Mouse (Mus musculus): ENCODE data around the gene Pde4b. TPM values are rescaled to one million over a fixed set of nuclear protein-coding genes. Genes with fewer than 3 reads are reported as not detected.

The Pde4b gene
- polyA plus RNA-seq, 1 experiment from 2014 or later: 11.0 TPM

DNA sequence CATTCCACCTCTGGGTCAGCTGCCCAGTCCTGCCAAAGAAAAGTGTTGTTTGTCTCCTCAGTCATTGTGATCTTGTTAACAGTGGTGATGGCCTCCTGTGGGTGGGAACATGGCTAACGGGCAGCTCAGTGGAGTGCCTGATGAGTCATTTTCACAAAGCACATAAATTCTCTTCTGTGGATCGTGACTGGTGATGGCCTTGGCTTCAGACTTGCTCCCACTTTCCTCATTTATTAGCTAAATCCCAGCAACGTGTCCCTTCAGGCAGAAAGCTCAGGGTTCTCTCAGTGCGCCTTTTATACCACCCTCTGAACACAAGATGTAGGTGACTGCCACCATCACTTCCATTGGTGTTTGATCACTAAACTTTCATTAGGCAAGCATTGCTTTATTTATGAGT lies 215.2 kb downstream of the Pde4b start:
- 64% methylated on average over 4 of the region's 4 CpGs for WGBS
- H3K4me1 ChIP-seq (ENCODE audit: control insufficient read depth, insufficient read depth, low read length): no peaks in the 10 kb centered on the region
- H3K36me3 ChIP-seq (ENCODE audit: control insufficient read depth, insufficient read depth, low read length): no peaks in the 10 kb centered on the region
- no peaks in the 10 kb centered on the region for H3K9me3 ChIP-seq (ENCODE audit: control insufficient read depth, low read length)
- no peak for ATAC-seq
- H3K27ac ChIP-seq (ENCODE audit: low read length): no peak overlapping the region
- H3K9ac ChIP-seq (ENCODE audit: low read depth, low read length): no peak overlapping the region
- no peak overlapping the region for H3K4me2 ChIP-seq (ENCODE audit: low read depth, low read length)
- H3K4me3 ChIP-seq (ENCODE audit: low read length): no peak overlapping the region
- H3K27me3 ChIP-seq (replicated peaks; ENCODE audit: control insufficient read depth, insufficient read depth, low read length): no peaks in the 10 kb centered on the region

DNA sequence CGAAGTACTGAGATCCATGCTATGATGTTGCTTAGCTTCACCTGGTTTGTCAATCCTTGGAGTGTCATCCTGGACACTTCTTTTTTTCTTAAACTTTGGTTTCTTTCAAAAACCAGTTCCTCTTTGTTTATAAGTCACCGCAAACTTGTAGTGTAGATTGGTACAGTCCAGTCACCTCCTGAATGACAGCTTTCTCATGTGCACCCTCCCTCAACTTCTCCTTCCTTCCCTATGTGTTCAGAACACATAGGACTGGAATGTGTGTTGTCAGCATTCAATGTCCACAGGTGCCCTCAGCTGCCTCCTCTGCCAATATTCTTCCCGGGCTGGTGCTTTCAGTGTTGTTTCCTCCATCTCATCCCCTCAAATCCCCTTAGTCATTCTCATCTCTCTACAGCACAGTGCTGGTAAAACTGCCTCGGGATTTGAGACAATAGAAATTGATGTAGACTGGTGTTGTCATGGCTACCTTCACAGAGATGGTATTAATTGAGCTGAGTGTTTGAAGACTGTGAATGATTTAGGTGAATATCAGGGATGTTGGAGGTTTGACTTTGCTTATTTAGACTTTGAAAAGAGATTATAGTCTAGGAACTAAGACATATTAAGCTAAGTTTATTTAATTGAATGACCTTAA lies 220.4 kb downstream of the Pde4b start:
- ATAC-seq: no peak
- Histone ChIP-seq H3K27ac (ENCODE audit: low read length) (no peak overlapping the region), H3K9ac (ENCODE audit: low read depth, low read length) (no peak overlapping the region), H3K4me2 (ENCODE audit: low read depth, low read length) (no peak overlapping the region), H3K36me3 (ENCODE audit: control insufficient read depth, insufficient read depth, low read length) (no peaks in the 10 kb centered on the region), H3K9me3 (ENCODE audit: control insufficient read depth, low read length) (no peaks in the 10 kb centered on the region), H3K4me3 (ENCODE audit: low read length) (no peak overlapping the region), H3K27me3 (replicated peaks; ENCODE audit: control insufficient read depth, insufficient read depth, low read length) (no peaks in the 10 kb centered on the region), H3K4me1 (ENCODE audit: control insufficient read depth, insufficient read depth, low read length) (no peaks in the 10 kb centered on the region)
- 78% methylated on average over 4 of the region's 4 CpGs for WGBS

- no peak overlapping the region for H3K4me2 ChIP-seq (ENCODE audit: low read depth, low read length)
- H3K27ac ChIP-seq (ENCODE audit: low read length): no peak overlapping the region
- no peaks in the 10 kb centered on the region for H3K9me3 ChIP-seq (ENCODE audit: control insufficient read depth, low read length)
- H3K36me3 ChIP-seq (ENCODE audit: control insufficient read depth, insufficient read depth, low read length): no peaks in the 10 kb centered on the region
- H3K27me3 ChIP-seq (replicated peaks; ENCODE audit: control insufficient read depth, insufficient read depth, low read length): no peaks in the 10 kb centered on the region
- no peaks in the 10 kb centered on the region for H3K4me1 ChIP-seq (ENCODE audit: control insufficient read depth, insufficient read depth, low read length)
- no peak overlapping the region for H3K4me3 ChIP-seq (ENCODE audit: low read length)
- H3K9ac ChIP-seq (ENCODE audit: low read depth, low read length): no peak overlapping the region
- ATAC-seq: no peak
These were observed 223.3 kb downstream of the Pde4b start for GRCm38 (mm10) chr4:102310630-102311029.

GRCm38 (mm10) chr4:102316011-102316410 lies 228.7 kb downstream of the Pde4b start:
- 76% methylated on average over 2 of the region's 2 CpGs for WGBS
- Histone ChIP-seq H3K9me3 (ENCODE audit: control insufficient read depth, low read length) (no peaks in the 10 kb centered on the region), H3K4me3 (ENCODE audit: low read length) (no peak overlapping the region), H3K36me3 (ENCODE audit: control insufficient read depth, insufficient read depth, low read length) (no peaks in the 10 kb centered on the region), H3K4me2 (ENCODE audit: low read depth, low read length) (no peak overlapping the region), H3K27ac (ENCODE audit: low read length) (no peak overlapping the region), H3K9ac (ENCODE audit: low read depth, low read length) (no peak overlapping the region), H3K27me3 (replicated peaks; ENCODE audit: control insufficient read depth, insufficient read depth, low read length) (no peaks in the 10 kb centered on the region), H3K4me1 (ENCODE audit: control insufficient read depth, insufficient read depth, low read length) (no peaks in the 10 kb centered on the region)
- ATAC-seq: no peak

DNA sequence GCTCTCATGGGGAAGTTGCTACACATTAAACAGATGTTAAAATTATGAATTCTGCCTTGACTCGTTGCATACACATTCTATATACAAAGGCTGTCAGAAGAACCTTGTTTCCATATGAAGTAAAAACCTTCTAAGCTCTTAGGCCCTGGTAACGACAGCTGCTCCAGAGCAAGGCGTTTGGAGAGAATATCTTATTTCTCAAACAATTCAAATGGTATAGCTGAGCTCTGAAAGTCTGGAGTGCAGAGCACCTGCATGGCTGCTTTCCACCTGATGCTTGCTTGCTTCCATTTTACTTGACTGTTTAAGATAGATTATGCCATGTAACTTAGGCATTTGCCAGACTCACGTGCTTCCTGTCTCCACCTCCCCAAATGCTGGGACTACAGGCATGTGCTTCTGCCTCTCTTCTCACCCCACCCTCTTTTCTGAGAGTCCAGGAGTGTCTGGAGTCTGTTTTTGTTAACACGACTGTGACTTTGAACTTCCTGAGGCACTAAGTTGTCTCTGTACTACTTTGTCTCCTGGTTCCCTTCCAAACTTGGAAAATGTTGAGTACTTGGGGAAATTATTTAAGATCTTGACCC lies 229.4 kb downstream of the Pde4b start:
- WGBS: 43% methylated on average over 5 of the region's 5 CpGs

GRCm38 (mm10) chr4:102318596-102318995 lies 231.3 kb downstream of the Pde4b start:
- Histone ChIP-seq H3K36me3 (ENCODE audit: control insufficient read depth, insufficient read depth, low read length) (no peaks in the 10 kb centered on the region), H3K4me3 (ENCODE audit: low read length) (no peak overlapping the region), H3K4me1 (ENCODE audit: control insufficient read depth, insufficient read depth, low read length) (no peaks in the 10 kb centered on the region), H3K27me3 (replicated peaks; ENCODE audit: control insufficient read depth, insufficient read depth, low read length) (no peaks in the 10 kb centered on the region), H3K9ac (ENCODE audit: low read depth, low read length) (no peak overlapping the region), H3K9me3 (ENCODE audit: control insufficient read depth, low read length) (no peaks in the 10 kb centered on the region), H3K4me2 (ENCODE audit: low read depth, low read length) (no peak overlapping the region), H3K27ac (ENCODE audit: low read length) (no peak overlapping the region)
- ATAC-seq: no peak
- 81% methylated on average over 6 of the region's 6 CpGs for WGBS

More for the DNA sequence above, 229.4 kb downstream of the Pde4b start:
- Histone ChIP-seq H3K4me1 (ENCODE audit: control insufficient read depth, insufficient read depth, low read length) (no peaks in the 10 kb centered on the region), H3K4me3 (ENCODE audit: low read length) (no peak overlapping the region), H3K27me3 (replicated peaks; ENCODE audit: control insufficient read depth, insufficient read depth, low read length) (no peaks in the 10 kb centered on the region), H3K9me3 (ENCODE audit: control insufficient read depth, low read length) (no peaks in the 10 kb centered on the region), H3K36me3 (ENCODE audit: control insufficient read depth, insufficient read depth, low read length) (no peaks in the 10 kb centered on the region), H3K27ac (ENCODE audit: low read length) (no peak overlapping the region), H3K9ac (ENCODE audit: low read depth, low read length) (no peak overlapping the region), H3K4me2 (ENCODE audit: low read depth, low read length) (no peak overlapping the region)
- ATAC-seq: no peak

- H3K9ac ChIP-seq (ENCODE audit: low read depth, low read length): no peak overlapping the region
- no peak for ATAC-seq
- H3K4me3 ChIP-seq (ENCODE audit: low read length): no peak overlapping the region
- no peak overlapping the region for H3K4me2 ChIP-seq (ENCODE audit: low read depth, low read length)
- H3K36me3 ChIP-seq (ENCODE audit: control insufficient read depth, insufficient read depth, low read length): no peaks in the 10 kb centered on the region
- WGBS: 69% methylated on average over 3 of the region's 3 CpGs
- no peaks in the 10 kb centered on the region for H3K27me3 ChIP-seq (replicated peaks; ENCODE audit: control insufficient read depth, insufficient read depth, low read length)
- no peaks in the 10 kb centered on the region for H3K9me3 ChIP-seq (ENCODE audit: control insufficient read depth, low read length)
- no peak overlapping the region for H3K27ac ChIP-seq (ENCODE audit: low read length)
- H3K4me1 ChIP-seq (ENCODE audit: control insufficient read depth, insufficient read depth, low read length): no peaks in the 10 kb centered on the region
These were observed 234.0 kb downstream of the Pde4b start for GRCm38 (mm10) chr4:102321340-102321739.

DNA sequence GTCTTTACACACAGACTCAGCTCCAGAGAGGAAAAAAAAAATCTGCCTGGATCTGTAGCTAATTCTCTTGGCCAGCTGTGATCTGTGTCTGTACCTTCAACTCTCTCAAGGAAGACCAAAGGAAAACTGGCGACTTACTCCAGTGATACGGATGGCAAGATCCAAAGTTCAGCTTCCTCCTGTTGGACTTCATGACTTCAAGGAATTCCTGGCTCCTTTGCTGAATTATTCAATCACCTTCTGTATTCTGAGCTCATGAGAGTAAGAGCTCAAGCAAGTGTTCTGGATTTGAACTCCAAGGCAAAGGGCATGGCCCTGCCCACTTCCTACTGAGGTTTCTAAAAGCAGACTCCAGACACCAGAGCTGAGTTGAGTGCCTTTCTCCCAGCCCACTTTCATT lies 245.0 kb downstream of the Pde4b start:
- H3K4me2 ChIP-seq (ENCODE audit: low read depth, low read length): no peak overlapping the region
- WGBS: 80% methylated on average over 2 of the region's 2 CpGs
- no peaks in the 10 kb centered on the region for H3K4me1 ChIP-seq (ENCODE audit: control insufficient read depth, insufficient read depth, low read length)
- ATAC-seq: no peak
- no peak overlapping the region for H3K9ac ChIP-seq (ENCODE audit: low read depth, low read length)
- H3K4me3 ChIP-seq (ENCODE audit: low read length): no peak overlapping the region
- H3K27ac ChIP-seq (ENCODE audit: low read length): no peak overlapping the region
- no peaks in the 10 kb centered on the region for H3K27me3 ChIP-seq (replicated peaks; ENCODE audit: control insufficient read depth, insufficient read depth, low read length)
- no peaks in the 10 kb centered on the region for H3K9me3 ChIP-seq (ENCODE audit: control insufficient read depth, low read length)
- H3K36me3 ChIP-seq (ENCODE audit: control insufficient read depth, insufficient read depth, low read length): no peaks in the 10 kb centered on the region

DNA sequence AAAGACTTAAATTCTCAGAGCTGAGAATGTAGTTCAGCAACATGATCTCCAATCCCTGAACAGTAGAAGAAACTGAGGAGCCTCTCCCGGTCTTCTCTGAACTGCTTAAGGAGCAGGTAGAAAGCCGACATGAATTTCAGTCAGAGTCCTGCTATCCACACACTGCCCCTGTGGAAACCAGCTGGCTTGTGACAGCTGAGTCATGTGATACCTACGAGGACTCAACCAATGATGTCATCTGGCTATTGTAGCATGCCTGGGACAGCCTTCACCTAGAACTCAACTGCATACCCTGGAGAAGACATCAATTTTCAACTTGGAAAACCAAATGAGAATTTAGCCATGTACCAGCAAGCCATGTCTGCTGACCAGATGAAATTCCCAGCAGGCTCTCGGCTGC lies 245.5 kb downstream of the Pde4b start:
- H3K4me1 ChIP-seq (ENCODE audit: control insufficient read depth, insufficient read depth, low read length): no peaks in the 10 kb centered on the region
- whole genome bisulfite sequencing: 80% methylated on average over 4 of the region's 4 CpGs
- no peaks in the 10 kb centered on the region for H3K36me3 ChIP-seq (ENCODE audit: control insufficient read depth, insufficient read depth, low read length)
- no peaks in the 10 kb centered on the region for H3K9me3 ChIP-seq (ENCODE audit: control insufficient read depth, low read length)
- H3K9ac ChIP-seq (ENCODE audit: low read depth, low read length): no peak overlapping the region
- no peaks in the 10 kb centered on the region for H3K27me3 ChIP-seq (replicated peaks; ENCODE audit: control insufficient read depth, insufficient read depth, low read length)
- H3K27ac ChIP-seq (ENCODE audit: low read length): no peak overlapping the region; the same call in 1 of the 2 replicates
- H3K4me2 ChIP-seq (ENCODE audit: low read depth, low read length): no peak overlapping the region
- no peak for ATAC-seq
- no peak overlapping the region for H3K4me3 ChIP-seq (ENCODE audit: low read length)
